ENCODE assay signal across 8 mouse cellular contexts in the genomic region with DNA sequence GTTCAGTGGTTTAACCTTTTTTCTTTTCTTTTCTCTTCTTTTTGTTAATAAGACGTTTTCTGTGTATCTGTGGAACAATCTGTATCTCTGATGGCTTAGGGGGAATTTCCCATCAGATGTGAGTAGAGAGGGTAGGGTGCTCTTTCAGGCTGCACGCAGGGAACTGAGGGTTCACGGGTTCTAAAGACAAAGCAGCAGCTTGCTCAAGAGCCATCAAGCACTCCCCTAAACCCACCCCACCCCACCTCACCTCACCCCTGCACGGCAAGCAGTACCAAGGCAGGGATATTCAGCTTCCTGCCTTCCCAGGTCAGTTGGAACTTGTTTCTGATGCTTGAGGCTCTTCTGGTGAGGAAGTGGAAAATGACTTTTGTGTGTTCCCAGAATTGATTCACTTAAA. TPM values are rescaled to one million over a fixed set of nuclear protein-coding genes. Genes with fewer than 3 reads are reported as not detected.
DNase-seq lines count a peak whose midpoint lies in the region; ATAC-seq lines count a peak whose summit lies in the region.

No protein-coding gene starts in this region.

- no peaks in the 10 kb centered on the region for H3K36me3 ChIP-seq in heart, embryonic 10.5 days
- no peaks in the 10 kb centered on the region for H3K36me3 ChIP-seq in forebrain, embryonic 14.5 days (ENCODE audit: control insufficient read depth, insufficient read depth, low read length)
- no peaks in the 10 kb centered on the region for H3K36me3 ChIP-seq in macrophage (ENCODE audit: inconsistent target)

- H3K79me2 ChIP-seq in macrophage (ENCODE audit: inconsistent target), result peaks cover 40% of the 10 kb centered on the region

- 12% methylated on average over 4 of the region's 4 CpGs for WGBS in heart, embryonic 10.5 days
- WGBS in forebrain, embryonic 14.5 days, result 4% methylated on average over 4 of the region's 4 CpGs
- 4% methylated on average over 4 of the region's 4 CpGs for WGBS in macrophage (ENCODE audit: missing documents)

- DNase-seq in heart, embryonic 10.5 days (ENCODE audit: low spot score), result no peak
- no peak for DNase-seq in heart, postnatal 25 days (ENCODE audit: low spot score)
- peak; percentile 69 for DNase-seq in CD4-positive helper T cell, adult 2 months (ENCODE audit: low read depth, low spot score)
- no peak for DNase-seq in forebrain, embryonic 14.5 days (ENCODE audit: low spot score)
- DNase-seq in urinary bladder, postnatal 4 days (ENCODE audit: low spot score in 2 of 2), result no peak
- no peak for DNase-seq in urinary bladder, postnatal 36 days (ENCODE audit: low spot score in 2 of 2)
- no peak for DNase-seq in adrenal gland, adult 8-10 months

- H3K9me3 ChIP-seq in heart, embryonic 10.5 days, result no peaks in the 10 kb centered on the region
- no peaks in the 10 kb centered on the region for H3K9me3 ChIP-seq in forebrain, embryonic 14.5 days (replicated peaks; ENCODE audit: control insufficient read depth, low read length)

- no peak overlapping the region for H3K27ac ChIP-seq in heart, embryonic 10.5 days
- no peak overlapping the region for H3K27ac ChIP-seq in forebrain, embryonic 14.5 days (ENCODE audit: low read depth, low read length)
- peak overlapping the region; percentile 56 for H3K27ac ChIP-seq in macrophage

- H3K4me2 ChIP-seq in forebrain, embryonic 14.5 days (ENCODE audit: low read length), result peak overlapping the region; percentile 74

- intact Hi-C loops in heart, postnatal 25 days (cut with DNase I), result no loop called here

- H3K4me1 ChIP-seq in heart, embryonic 10.5 days, result peaks cover 8% of the 10 kb centered on the region; the same call in 1 of the 2 replicates
- H3K4me1 ChIP-seq in forebrain, embryonic 14.5 days (ENCODE audit: control insufficient read depth, insufficient read depth, low read length), result peaks cover 6% of the 10 kb centered on the region; the same call in 1 of the 2 replicates

- peaks cover 26% of the 10 kb centered on the region for H3K27me3 ChIP-seq in heart, embryonic 10.5 days (ENCODE audit: insufficient read depth, poor library complexity, severe bottlenecking)
- H3K27me3 ChIP-seq in forebrain, embryonic 14.5 days (replicated peaks; ENCODE audit: control insufficient read depth, insufficient read depth, low read length), result no peaks in the 10 kb centered on the region

- peak; percentile 47 for ATAC-seq in forebrain, embryonic 14.5 days

- peak overlapping the region; percentile 73 for H3K9ac ChIP-seq in forebrain, embryonic 14.5 days (ENCODE audit: low read length)

- H3K4me3 ChIP-seq in heart, embryonic 10.5 days, result peak overlapping the region; percentile 61; the same call in 1 of the 2 replicates
- H3K4me3 ChIP-seq in forebrain, embryonic 14.5 days (ENCODE audit: low read depth, low read length), result peak overlapping the region; percentile 49
- H3K4me3 ChIP-seq in macrophage (ENCODE audit: inconsistent target), result peak overlapping the region; percentile 70

RNA-seq across cellular contexts. Expression of gene Gsap, which starts 0.8 kb away (rescaled TPM):
- 0.73 and 0.78 TPM in 2 replicates for polyA plus RNA-seq in heart, embryonic 10.5 days (2016; fragmentation: Nextera tagmentation; extraction: Ambion mirVana)
- total RNA-seq in heart, postnatal 25 days (2021), result 1 to 10 TPM; 3.9 to 4.3 TPM
- polyA plus RNA-seq in forebrain, embryonic 14.5 days (2014; fragmentation: Nextera tagmentation; extraction: Ambion mirVana), result 7.7 and 8.8 TPM in 2 replicates
- 100 to 1,000 TPM in 21 of 26 experiments, 10 to 100 TPM in 5; 66.6 to 682 (median 239) TPM for total RNA-seq in macrophage (2018; cell fraction: chromatin; rRNA removed)
- total RNA-seq in macrophage (2018; cell fraction: cytosol; rRNA removed), result 10 to 100 TPM in 17 of 26 experiments, 1 to 10 TPM in 9; 5.9 to 25.9 (median 13.4) TPM
- 100 to 1,000 TPM in 21 of 26 experiments, 10 to 100 TPM in 5; 51.4 to 366 (median 145) TPM for total RNA-seq in macrophage (2018; cell fraction: nucleus; rRNA removed)
- 7.7 to 9.7 TPM (median 9.5 TPM) in 3 replicates for polyA plus RNA-seq in macrophage (2018)
- total RNA-seq in adrenal gland, adult 8-10 months (2022), result 10 to 100 TPM in 2 of 4 experiments, 1 to 10 TPM in 2; 5.7 to 13.5 (median 9.9) TPM
